Mouse (Mus musculus): Measurements from ENCODE around the gene Rgsl1. TPM values are rescaled to one million over a fixed set of nuclear protein-coding genes. Genes with fewer than 3 reads are reported as not detected.

Rgsl1 gene
- total RNA-seq, 2 experiments from 2014 or later: 0.48 to 0.50 TPM

GRCm38 (mm10) chr1:153741551-153742316 is 102.2 kb downstream of the Rgsl1 start:
- DNase-seq (ENCODE audit: low spot score in 2 of 2): no peak

GRCm38 (mm10) chr1:153740775-153741400 is 103.1 kb downstream of the Rgsl1 start:
- no peak for DNase-seq (ENCODE audit: low spot score in 2 of 2)

- DNase-seq (ENCODE audit: low spot score in 2 of 2): peak in 1 of 2 experiments; percentile 58
Measured at GRCm38 (mm10) chr1:153740145-153740544, 103.8 kb downstream of the Rgsl1 start, which contains the start of gene Rgs16. Gene Rgs16, plus strand, starts transcription at chr1:153740349.

- no peak for DNase-seq (ENCODE audit: low spot score in 2 of 2)
Measured at GRCm38 (mm10) chr1:153739437-153740015, 104.4 kb downstream of the Rgsl1 start.

GRCm38 (mm10) chr1:153737101-153738085 is 106.5 kb downstream of the Rgsl1 start:
- no peak for DNase-seq (ENCODE audit: low spot score in 2 of 2)

- no peak for DNase-seq (ENCODE audit: low spot score in 2 of 2)
Measured at GRCm38 (mm10) chr1:153736096-153736495, 107.8 kb downstream of the Rgsl1 start.

- DNase-seq (ENCODE audit: low spot score in 2 of 2): no peak
Measured at GRCm38 (mm10) chr1:153734866-153735265, 109.1 kb downstream of the Rgsl1 start.

- DNase-seq (ENCODE audit: low spot score in 2 of 2): no peak
Measured at GRCm38 (mm10) chr1:153733181-153733580, 110.8 kb downstream of the Rgsl1 start.

GRCm38 (mm10) chr1:153730671-153731070 is 113.3 kb downstream of the Rgsl1 start:
- no peak for DNase-seq (ENCODE audit: low spot score in 2 of 2)

- DNase-seq (ENCODE audit: low spot score in 2 of 2): no peak
Measured at GRCm38 (mm10) chr1:153729806-153730205, 114.1 kb downstream of the Rgsl1 start.

Other genes with a start within 250 kb of the Rgsl1 start
- 10 to 100 TPM; 70.7 to 73.5 TPM for gene Rgs8, start 191.1 kb downstream of the Rgsl1 start, total RNA-seq (2021)
- gene Rgs16, start 103.8 kb downstream of the Rgsl1 start, total RNA-seq (2021): 1 to 10 TPM; 6.8 to 6.9 TPM
- gene Rnasel, start 94.7 kb downstream of the Rgsl1 start, total RNA-seq (2021): 1 to 10 TPM; 5.8 to 6.7 TPM
- gene Teddm1b, start 30.2 kb upstream of the Rgsl1 start, total RNA-seq (2021): not detected
- gene Teddm1a, start 47.6 kb upstream of the Rgsl1 start, total RNA-seq (2021): not detected
- gene Glul, start 55.8 kb upstream of the Rgsl1 start, total RNA-seq (2021): 1,000 to 10,000 TPM; 2,043 to 2,070 TPM
- 1 to 10 TPM; 1.7 to 2.4 TPM for gene Teddm2, start 56.1 kb upstream of the Rgsl1 start, total RNA-seq (2021)